Mouse (Mus musculus): Measurements from ENCODE around the gene 1700020D05Rik.

DNA sequence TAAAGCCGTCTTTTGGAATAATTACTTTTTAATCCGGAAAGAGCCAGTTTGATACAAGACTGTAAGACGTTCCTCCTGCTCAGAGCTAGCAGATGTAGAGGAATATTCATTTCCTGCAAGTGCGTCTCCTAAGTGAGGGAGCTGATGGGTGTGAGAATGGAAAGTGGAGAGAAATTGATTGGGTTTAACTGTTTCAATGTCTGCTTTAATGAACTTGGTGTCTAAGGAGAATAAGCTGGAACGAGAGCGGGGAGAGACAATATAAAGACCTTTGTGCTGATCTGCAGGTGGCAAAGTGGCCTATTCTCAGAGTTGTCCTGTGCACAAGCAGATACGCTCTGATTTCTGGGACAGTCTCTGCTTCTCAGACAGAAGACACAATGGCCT lies 26.5 kb upstream of the 1700020D05Rik start:
- TF ChIP-seq CTCF (IDR thresholded peaks at IDR 0.05; ENCODE audit: insufficient read depth, low read length) (no peak), POLR2A (IDR thresholded peaks at IDR 0.05; ENCODE audit: borderline replicate concordance, extremely low read depth, low read depth, low read length) (no peak)

All from lung, adult 2 months (tissue).